Mouse (Mus musculus) gastrocnemius, postnatal 10 days (tissue): Measurements from ENCODE around the gene Trim71. TPM values are rescaled to one million over a fixed set of nuclear protein-coding genes. Genes with fewer than 3 reads are reported as not detected.

Experiments used
- DNase-seq: peaks from one replicate; pipeline ENCODE4 v3.0.0; 2021; ENCODE audit warnings: mixed read lengths
- long read RNA-seq, 2 experiments: library from polyadenylated mRNA; stranded (forward); transcript quantifications; one replicate each; pipeline ENCODE4 v2.0.0; 2021
- total RNA-seq, 2 experiments: library from RNA; stranded (reverse); gene quantifications; 2 replicates each; pipeline ENCODE4 v1.2.3; 2021

Gene Trim71
- under 1 TPM in 1 of 2 experiments, not detected in 1; 0.02 TPM for total RNA-seq
- long read RNA-seq, experiment 1, result 0 reads
- long read RNA-seq, experiment 2, result 0 reads

- peak; percentile 13 for DNase-seq
These were observed at the start of gene Trim71 for GRCm38 (mm10) chr9:114563761-114564606. Gene Trim71 (minus strand): TSS chr9:114564369.

DNA sequence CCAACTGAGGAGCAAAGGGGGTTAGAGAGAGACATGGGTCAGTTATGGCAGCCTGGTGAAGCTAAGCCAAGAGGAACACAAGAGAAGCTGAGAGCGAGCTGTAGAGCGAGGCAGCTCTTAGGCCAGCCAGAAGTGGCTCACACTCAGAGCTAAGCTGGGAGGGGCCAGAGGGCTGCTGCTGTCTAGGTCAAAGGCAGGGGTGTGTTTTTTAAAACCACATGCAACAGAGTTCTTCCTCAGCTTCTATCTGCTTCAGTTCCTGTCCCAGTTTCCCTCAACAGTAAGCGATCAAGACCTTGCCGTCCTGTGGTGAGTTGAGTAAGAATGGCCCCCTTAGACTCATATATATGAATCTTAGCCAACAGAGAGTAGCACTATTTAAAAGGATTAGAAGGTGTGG is 48.9 kb upstream of the Trim71 start:
- no peak for DNase-seq

- DNase-seq, result no peak
These were observed 48.4 kb upstream of the Trim71 start for GRCm38 (mm10) chr9:114612566-114612965.

GRCm38 (mm10) chr9:114610266-114610665 is 46.1 kb upstream of the Trim71 start:
- DNase-seq, result no peak

DNA sequence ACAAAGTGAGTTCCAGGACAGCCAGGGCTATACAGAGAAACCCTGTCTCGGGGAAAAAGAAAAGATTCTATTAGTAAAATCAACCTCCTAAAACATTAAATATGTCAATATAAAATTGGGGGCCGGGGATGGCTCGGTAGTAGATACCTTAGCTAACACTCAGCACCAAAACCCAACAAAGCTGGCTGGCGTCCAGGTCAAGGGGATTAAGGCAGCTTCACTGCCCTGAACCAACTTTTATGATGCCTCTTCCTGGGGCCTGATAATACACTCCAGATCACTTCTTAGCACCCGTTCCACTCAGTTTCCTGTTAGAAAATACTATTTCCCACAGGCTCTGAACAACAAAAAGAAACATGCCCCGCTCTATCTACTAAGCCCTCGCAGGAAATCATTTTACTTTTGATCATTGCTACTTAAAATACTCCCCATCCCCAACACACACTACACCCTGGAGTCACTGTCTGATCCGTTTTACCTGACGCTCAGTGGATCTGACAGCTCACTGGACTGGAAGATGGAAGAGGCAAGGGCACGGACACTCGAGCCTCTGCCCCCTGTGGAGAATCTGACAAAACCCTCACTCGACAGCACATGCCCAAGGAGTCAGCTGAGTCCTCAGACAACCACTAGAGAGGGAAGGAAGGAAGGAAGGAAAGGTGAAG is 39.8 kb upstream of the Trim71 start:
- DNase-seq, result no peak

- no peak for DNase-seq
These were observed 36.9 kb upstream of the Trim71 start for GRCm38 (mm10) chr9:114601096-114601495.

DNA sequence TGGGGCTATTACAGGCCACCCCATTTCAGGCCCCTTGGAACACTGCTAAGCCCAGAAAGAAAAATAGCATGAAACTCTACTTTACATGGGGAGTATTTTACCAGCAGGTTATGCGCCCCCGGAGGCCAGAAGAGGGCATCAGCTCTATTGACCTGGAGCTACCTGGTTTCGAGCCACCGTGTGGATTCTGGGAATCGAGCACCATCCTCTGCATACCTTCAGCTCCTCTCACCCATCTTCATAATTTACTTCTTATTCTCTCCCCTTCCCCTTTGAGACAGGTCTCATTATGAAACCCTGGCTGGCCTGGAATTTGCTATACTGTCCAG is 20.8 kb upstream of the Trim71 start:
- DNase-seq, result no peak

DNA sequence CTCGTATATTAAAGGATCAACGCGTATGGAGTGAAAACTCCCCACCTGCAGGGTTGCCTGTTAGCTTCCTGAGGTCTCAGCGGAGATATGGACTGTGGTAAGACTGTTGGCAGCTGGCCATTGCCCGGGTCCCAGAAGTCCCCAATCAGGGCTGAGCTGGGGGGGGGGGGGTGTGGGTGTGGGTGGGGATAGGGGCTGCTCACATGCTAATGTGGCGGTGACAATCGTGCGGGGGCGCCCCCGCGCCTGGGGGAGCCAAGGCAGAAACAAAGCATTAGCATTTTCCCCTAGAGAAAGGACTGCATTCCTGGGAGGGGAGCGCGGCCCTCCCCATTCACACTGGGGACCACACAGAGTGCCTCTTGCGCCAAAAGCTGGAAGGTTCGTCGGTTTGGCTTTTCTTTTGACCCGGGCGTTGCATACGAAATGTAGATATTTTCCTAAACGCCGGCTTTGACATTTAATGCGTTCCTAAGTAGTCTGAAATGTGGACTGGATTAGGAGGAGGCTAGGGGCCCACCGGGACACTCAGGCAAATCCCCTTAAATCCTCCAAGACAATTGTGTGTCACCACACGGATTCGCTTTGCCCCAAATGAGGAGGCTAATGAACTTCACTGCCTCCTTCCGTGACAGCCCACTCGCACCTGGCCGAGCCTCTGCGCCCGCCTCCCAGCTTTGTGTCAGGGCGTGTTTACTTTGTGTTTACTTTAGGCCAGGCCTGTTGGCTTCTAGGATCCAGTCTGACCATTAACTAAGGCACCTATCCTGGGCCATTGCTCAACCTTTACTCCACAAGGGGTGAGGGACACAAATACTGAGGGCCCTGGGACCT is 20.2 kb upstream of the Trim71 start:
- DNase-seq, result peak; percentile 35

DNA sequence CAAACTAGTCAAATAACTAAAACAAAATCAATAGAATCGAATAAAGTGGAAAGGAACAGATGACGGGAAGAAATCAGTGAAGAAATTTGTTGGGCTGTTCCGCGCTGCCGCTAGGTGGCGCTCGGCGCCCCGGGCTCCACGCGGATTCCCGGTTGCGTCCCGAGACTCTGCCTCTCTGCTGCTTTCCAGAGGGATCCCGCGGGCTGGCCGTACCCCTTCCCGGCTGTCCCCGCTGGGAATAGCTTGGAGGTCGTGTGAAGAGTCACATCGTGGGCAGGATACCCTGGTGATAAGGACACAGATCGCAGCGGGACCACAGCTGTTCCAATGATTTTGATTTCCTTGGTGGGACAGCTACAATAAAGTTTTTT is 19.6 kb upstream of the Trim71 start:
- DNase-seq, result peak; percentile 80

DNA sequence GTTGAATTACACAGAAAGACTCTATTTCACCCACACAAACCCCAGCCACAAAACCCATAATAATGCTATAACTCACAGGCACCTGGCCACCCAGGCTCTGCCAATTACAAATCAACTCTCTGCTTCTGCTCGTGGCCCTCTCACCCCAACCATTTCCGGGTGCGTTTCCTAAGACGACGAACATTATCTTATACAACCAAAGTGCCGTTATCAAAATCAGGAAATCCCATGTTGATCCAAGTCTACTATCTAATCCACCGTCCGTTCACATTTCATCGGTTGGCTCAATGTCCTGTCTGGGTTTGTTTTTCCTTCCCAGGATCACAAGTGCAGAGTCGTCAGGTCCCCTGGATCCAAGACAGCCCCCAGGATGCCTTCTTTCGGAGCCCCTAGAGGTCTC is 14.5 kb upstream of the Trim71 start:
- no peak for DNase-seq

- DNase-seq, result no peak
These were observed 11.8 kb upstream of the Trim71 start for GRCm38 (mm10) chr9:114576001-114576400.

GRCm38 (mm10) chr9:114573528-114573927 is 9.4 kb upstream of the Trim71 start:
- no peak for DNase-seq

DNA sequence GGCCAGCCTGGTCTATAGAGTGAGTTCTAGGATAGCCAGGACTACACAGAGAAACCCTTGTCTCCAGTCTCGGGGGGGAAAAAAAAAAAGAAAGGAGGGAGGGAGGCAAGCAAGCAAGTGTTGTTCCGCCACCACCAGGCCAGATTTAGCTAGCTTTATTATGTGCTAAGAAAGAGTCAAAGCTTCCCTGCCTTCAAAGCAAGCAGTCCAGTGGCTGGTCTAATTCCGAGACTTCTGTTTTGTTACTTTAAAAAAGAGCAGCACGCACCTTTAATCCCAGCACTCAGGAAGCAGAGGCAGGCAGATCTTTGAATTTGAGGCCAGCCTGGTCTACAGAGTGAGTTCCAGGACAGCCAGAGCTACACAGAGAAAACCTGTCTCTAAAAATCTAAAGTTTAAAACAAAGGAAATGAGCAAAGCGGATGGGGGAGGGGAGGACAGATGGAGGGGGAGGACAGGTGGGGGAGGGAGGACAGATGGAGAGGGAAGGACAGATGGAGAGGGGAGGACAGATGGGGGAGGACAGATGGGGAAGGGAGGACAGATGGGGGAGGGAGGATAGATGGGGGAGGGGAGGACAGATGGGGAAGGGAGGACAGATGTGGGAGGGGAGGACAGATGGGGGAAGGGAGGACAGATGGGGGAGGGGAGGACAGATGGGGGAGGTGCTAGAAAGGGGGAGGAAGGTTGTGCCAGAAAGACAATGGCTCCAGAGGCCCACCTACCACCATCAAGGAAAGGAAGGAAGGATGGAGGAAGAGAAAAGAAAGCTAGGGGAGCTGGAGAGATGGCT is 4.7 kb upstream of the Trim71 start:
- DNase-seq, result no peak

- no peak for DNase-seq
These were observed 498 bp upstream of the Trim71 start for GRCm38 (mm10) chr9:114564667-114565066.

- peak; percentile 17 for DNase-seq
These were observed 1.0 kb downstream of the Trim71 start for GRCm38 (mm10) chr9:114562919-114563751.

- peak; percentile 10 for DNase-seq
These were observed 1.9 kb downstream of the Trim71 start for GRCm38 (mm10) chr9:114562031-114562918.

GRCm38 (mm10) chr9:114561671-114561971 is 2.5 kb downstream of the Trim71 start:
- DNase-seq, result no peak

DNA sequence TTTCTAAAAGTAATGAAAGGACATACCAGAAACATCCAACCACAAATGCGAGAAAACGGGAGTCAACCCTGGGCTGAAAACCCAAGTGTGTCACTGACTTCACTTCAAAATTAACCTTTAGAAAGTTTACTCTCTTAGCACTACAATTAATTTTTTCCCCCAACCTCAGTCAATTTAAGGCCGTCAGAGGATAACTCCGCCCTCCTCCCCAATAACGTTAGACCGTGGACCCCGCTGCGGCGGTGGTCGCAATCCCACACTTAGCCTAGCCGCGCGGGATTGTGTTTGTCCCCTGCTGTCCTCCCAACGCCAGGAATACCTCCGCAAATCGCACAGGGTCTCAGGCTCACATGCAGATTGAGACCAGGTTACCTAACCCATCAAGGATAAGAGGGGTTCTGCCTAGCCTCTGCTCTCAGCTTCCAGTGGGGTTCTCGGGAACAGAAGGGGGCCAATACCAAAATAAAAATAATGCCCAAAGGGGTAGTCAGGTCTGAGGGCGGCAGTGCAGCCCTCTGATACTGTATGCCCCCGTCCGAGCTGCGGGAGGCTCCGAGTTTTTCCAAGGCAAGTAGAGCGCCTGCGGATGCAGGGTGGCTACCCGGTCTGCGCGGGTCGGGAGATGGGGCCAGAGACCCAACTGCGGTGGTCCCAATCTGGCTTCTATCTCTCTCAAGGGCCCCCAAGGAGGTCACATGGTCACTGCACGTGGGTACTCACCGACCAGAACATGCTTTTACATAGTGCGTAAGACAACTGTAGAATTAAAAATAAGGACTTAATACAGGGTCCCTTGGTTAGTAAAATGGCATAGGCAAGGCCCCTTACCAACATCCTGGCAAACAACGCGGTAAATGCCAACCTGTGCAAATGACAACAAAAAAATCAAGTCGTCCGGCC is 3.1 kb downstream of the Trim71 start:
- DNase-seq, result no peak

GRCm38 (mm10) chr9:114560141-114560540 is 4.0 kb downstream of the Trim71 start:
- no peak for DNase-seq
